Mouse (Mus musculus) megakaryocyte, embryonic 14.5 days (primary cell): Measurements from ENCODE around the gene Ctcf.

ENCODE experiments used
- FLI1 ChIP-seq: IDR thresholded peaks from 2 replicates; pipeline ENCODE4 v1.6.1; 2012; ENCODE audit warnings: low read length, inconsistent platforms, mixed read lengths
- GATA1 ChIP-seq: IDR thresholded peaks from 3 replicates; pipeline ENCODE4 v1.6.1; 2012; ENCODE audit warnings: mixed read lengths, low read length, inconsistent platforms, borderline replicate concordance

DNA sequence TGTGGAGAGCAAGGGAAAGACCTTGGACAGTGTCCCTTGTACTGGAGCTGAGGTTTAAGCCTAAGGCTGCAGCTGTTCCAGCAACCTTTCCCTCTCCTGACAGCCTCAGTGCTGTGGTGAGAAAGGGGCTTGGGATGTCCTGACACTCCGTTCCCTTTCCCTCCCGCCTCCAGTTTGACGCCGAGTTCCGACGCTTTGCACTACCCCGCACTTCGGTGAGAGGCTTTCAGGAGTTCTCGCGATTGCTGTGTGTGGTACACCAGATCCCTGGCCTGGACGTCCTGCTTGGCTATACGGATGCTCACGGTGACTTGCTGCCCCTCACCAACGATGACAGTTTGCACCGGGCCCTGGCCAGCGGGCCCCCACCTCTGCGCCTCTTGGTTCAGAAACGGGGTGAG lies 65.6 kb downstream of the Ctcf start:
- TF ChIP-seq GATA1 (no peak), FLI1 (no peak)
